Mouse (Mus musculus): ENCODE data around the gene Tas1r2. TPM values are rescaled to one million over a fixed set of nuclear protein-coding genes. Genes with fewer than 3 reads are reported as not detected.

Gene Tas1r2
- total RNA-seq (2021): not detected
- long read RNA-seq, experiment 1: 0 reads
- long read RNA-seq, experiment 2: 0 reads

- Histone ChIP-seq H3K4me3 (no peak within 1 kb of the TSS), H3K27ac (no peak within 1 kb of the TSS)
- DNase-seq: no peak
- intact Hi-C loops (cut with DNase I): no loop called here
- no peak for TF ChIP-seq CTCF (IDR thresholded peaks at IDR 0.05)
Measured at GRCm38 (mm10) chr4:139653238-139653637, at the start of gene Tas1r2. Gene Tas1r2, plus strand, starts transcription at chr4:139653538.

- Histone ChIP-seq H3K4me3 (no peak overlapping the region), H3K27ac (no peak overlapping the region)
- DNase-seq: no peak
- intact Hi-C loops (cut with DNase I): no loop called here
- TF ChIP-seq CTCF (IDR thresholded peaks at IDR 0.05): no peak
Measured at GRCm38 (mm10) chr4:139605216-139605615, 48.1 kb upstream of the Tas1r2 start.

- intact Hi-C loops (cut with DNase I): no loop called here
- peak overlapping the region; percentile 31 for H3K27ac ChIP-seq
- H3K4me3 ChIP-seq: no peak overlapping the region
- no peak for TF ChIP-seq CTCF (IDR thresholded peaks at IDR 0.05)
- no peak for DNase-seq
Measured at GRCm38 (mm10) chr4:139606732-139607131, 46.6 kb upstream of the Tas1r2 start.

GRCm38 (mm10) chr4:139608975-139609374 is 44.4 kb upstream of the Tas1r2 start:
- Histone ChIP-seq H3K27ac (no peak overlapping the region), H3K4me3 (no peak overlapping the region)
- TF ChIP-seq CTCF (IDR thresholded peaks at IDR 0.05): no peak
- intact Hi-C loops (cut with DNase I): no loop called here
- no peak for DNase-seq

GRCm38 (mm10) chr4:139610954-139611353 is 42.4 kb upstream of the Tas1r2 start:
- intact Hi-C loops (cut with DNase I): loop anchor here (2.0 kb wide), 2 partner anchors 26 to 140 kb away; no protein-coding TSS in a partner anchor
- Histone ChIP-seq H3K27ac (peak overlapping the region; percentile 69), H3K4me3 (no peak overlapping the region)
- DNase-seq: no peak
- TF ChIP-seq CTCF (IDR thresholded peaks at IDR 0.05): no peak

GRCm38 (mm10) chr4:139611542-139611953 is 41.8 kb upstream of the Tas1r2 start:
- peak; percentile 84 for DNase-seq
- TF ChIP-seq CTCF (IDR thresholded peaks at IDR 0.05): no peak
- Histone ChIP-seq H3K4me3 (peak overlapping the region; percentile 58), H3K27ac (peak overlapping the region; percentile 69)
- intact Hi-C loops (cut with DNase I): loop anchor here (2.0 kb wide), 2 partner anchors 25 to 141 kb away; no protein-coding TSS in a partner anchor

GRCm38 (mm10) chr4:139614524-139615260 is 38.6 kb upstream of the Tas1r2 start:
- TF ChIP-seq CTCF (IDR thresholded peaks at IDR 0.05): no peak
- intact Hi-C loops (cut with DNase I): no loop called here
- Histone ChIP-seq H3K27ac (no peak overlapping the region), H3K4me3 (no peak overlapping the region)
- no peak for DNase-seq

GRCm38 (mm10) chr4:139616276-139617000 is 36.9 kb upstream of the Tas1r2 start:
- DNase-seq: no peak
- intact Hi-C loops (cut with DNase I): no loop called here
- peak overlapping the region; percentile 67 for H3K4me3 ChIP-seq
- TF ChIP-seq CTCF (IDR thresholded peaks at IDR 0.05): no peak
- H3K27ac ChIP-seq: peak overlapping the region; percentile 69

- intact Hi-C loops (cut with DNase I): no loop called here
- Histone ChIP-seq H3K27ac (peak overlapping the region; percentile 69), H3K4me3 (peak overlapping the region; percentile 67)
- no peak for DNase-seq
- TF ChIP-seq CTCF (IDR thresholded peaks at IDR 0.05): no peak
Measured at GRCm38 (mm10) chr4:139617001-139617364, 36.4 kb upstream of the Tas1r2 start.

GRCm38 (mm10) chr4:139619765-139620164 is 33.6 kb upstream of the Tas1r2 start:
- intact Hi-C loops (cut with DNase I): no loop called here
- Histone ChIP-seq H3K4me3 (no peak overlapping the region), H3K27ac (no peak overlapping the region)
- DNase-seq: no peak
- no peak for TF ChIP-seq CTCF (IDR thresholded peaks at IDR 0.05)

GRCm38 (mm10) chr4:139622373-139623282 is 30.7 kb upstream of the Tas1r2 start, which contains the start of gene Aldh4a1:
Gene Aldh4a1, plus strand, starts transcription at chr4:139622866.
- no peak for TF ChIP-seq CTCF (IDR thresholded peaks at IDR 0.05)
- peak within 1 kb of the TSS; percentile 84 for H3K4me3 ChIP-seq
- DNase-seq: peak; percentile 94
- H3K27ac ChIP-seq: peak within 1 kb of the TSS; percentile 98
- intact Hi-C loops (cut with DNase I): no loop called here

GRCm38 (mm10) chr4:139623434-139624115 is 29.8 kb upstream of the Tas1r2 start:
- no peak for TF ChIP-seq CTCF (IDR thresholded peaks at IDR 0.05)
- H3K27ac ChIP-seq: peak overlapping the region; percentile 98
- no peak for DNase-seq
- intact Hi-C loops (cut with DNase I): no loop called here
- peak overlapping the region; percentile 84 for H3K4me3 ChIP-seq

Measured in gastrocnemius, adult 2 months (tissue).